Mouse (Mus musculus) ES-E14 (cell line): ENCODE results near the gene Kif5c. TPM values are rescaled to one million over a fixed set of nuclear protein-coding genes. Genes with fewer than 3 reads are reported as not detected.

ENCODE experiments used
- DNase-seq: peaks from one replicate; pipeline ENCODE4 v3.0.0-alpha.2; 2013; ENCODE audit warnings: low read depth, low spot score
- H3K27ac ChIP-seq: 2 replicates; pipeline ENCODE4 v1.5.1; 2012; ENCODE audit warnings: low read depth, mild to moderate bottlenecking, low read length, moderate library complexity, mixed read lengths; ENCODE audit not compliant: poor library complexity, insufficient read depth, severe bottlenecking
- H3K36me3 ChIP-seq: 2 replicates; pipeline ENCODE4 v1.6.1; 2012; ENCODE audit warnings: mild to moderate bottlenecking, low read length, moderate library complexity, mixed read lengths; ENCODE audit not compliant: control insufficient read depth, poor library complexity, insufficient read depth, severe bottlenecking
- H3K4me1 ChIP-seq, 2 experiments: fragments of 150-350 bp in 1 of 2; sonication (generic) in 1 of 2; 2 replicates each; pipeline ENCODE4 v1.6.1; 2012; ENCODE audit warnings: low read length in 2 of 2, mild to moderate bottlenecking in 1 of 2, mixed read lengths in 1 of 2; ENCODE audit not compliant: control insufficient read depth in 2 of 2, insufficient read depth in 2 of 2, poor library complexity in 1 of 2
- H3K4me3 ChIP-seq, 2 experiments: fragments of 150-350 bp in 1 of 2; sonication (generic) in 1 of 2; 2 replicates each; pipeline ENCODE4 v1.5.1; 2012; ENCODE audit warnings: low read length in 2 of 2, low read depth in 1 of 2, mild to moderate bottlenecking in 1 of 2, mixed read lengths in 1 of 2; ENCODE audit not compliant: insufficient read depth in 1 of 2, poor library complexity in 1 of 2, severe bottlenecking in 1 of 2
- H3K9ac ChIP-seq: 2 replicates; pipeline ENCODE4 v1.6.1; 2012; ENCODE audit warnings: low read depth, mild to moderate bottlenecking, low read length, mixed read lengths; ENCODE audit not compliant: poor library complexity, insufficient read depth, severe bottlenecking
- H3K9me3 ChIP-seq: fragments of 150-350 bp; sonication (generic); 2 replicates; pipeline ENCODE4 v1.6.1; 2012; ENCODE audit warnings: low read depth, mild to moderate bottlenecking, low read length; ENCODE audit not compliant: control insufficient read depth, insufficient read depth
- CHD2 ChIP-seq: IDR thresholded peaks from 2 replicates; pipeline ENCODE4 v1.6.1; 2014; ENCODE audit warnings: mild to moderate bottlenecking, low read depth, low read length, inconsistent platforms
- HCFC1 ChIP-seq: IDR thresholded peaks from 2 replicates; pipeline ENCODE4 v1.6.1; 2012; ENCODE audit warnings: low read length, inconsistent platforms, borderline replicate concordance; ENCODE audit not compliant: insufficient read depth
- MAFK ChIP-seq: IDR thresholded peaks from 2 replicates; pipeline ENCODE4 v1.6.1; 2014; ENCODE audit warnings: mild to moderate bottlenecking, low read depth, low read length, inconsistent platforms; ENCODE audit not compliant: insufficient read depth
- ZC3H11A ChIP-seq: IDR thresholded peaks from 2 replicates; pipeline ENCODE4 v1.6.1; 2012; ENCODE audit warnings: low read depth, mild to moderate bottlenecking, inconsistent platforms, low read length, borderline replicate concordance
- ZNF384 ChIP-seq: IDR thresholded peaks from 2 replicates; pipeline ENCODE4 v1.6.1; 2012; ENCODE audit warnings: low read depth, low read length, inconsistent platforms
- in situ Hi-C, 2 experiments: fragments of 600-800 bp; cut with MboI; formaldehyde crosslinking; loops; one replicate each; pipeline ENCODE4 v1.15.1; 2025; ENCODE audit warnings: low sequenced_read_pairs in 2 of 2, inconsistent platforms in 1 of 2; ENCODE audit not compliant: unreplicated experiment in 2 of 2
- total RNA-seq: library from RNA; depleted of rRNA; stranded (reverse); fragments of 300-350 nt; gene quantifications from 2 replicates; pipeline ENCODE4 v1.2.3, GENCODE M21; 2012

Gene Kif5c
- total RNA-seq, 1 experiment, result 34.2 TPM

DNA sequence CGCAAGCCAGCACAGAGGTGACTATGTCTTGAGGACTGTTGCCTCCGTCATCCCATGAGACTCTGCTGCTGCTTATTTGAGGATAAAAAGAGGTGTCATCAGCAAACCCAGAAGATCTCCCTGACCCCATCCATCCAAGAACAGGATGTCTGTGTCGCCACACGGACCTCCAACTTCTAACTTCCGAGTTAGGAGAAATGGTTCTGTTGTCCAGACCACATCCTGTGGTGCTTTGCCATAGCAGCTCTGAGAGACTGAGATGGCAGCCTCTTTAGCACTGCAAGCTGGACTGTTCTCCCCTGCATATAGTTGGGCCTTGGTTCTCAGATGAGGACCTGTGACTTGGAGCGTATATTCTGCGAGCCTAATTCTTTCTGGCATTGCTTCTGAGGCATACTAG is 97.4 kb downstream of the Kif5c start:
- in situ Hi-C loops, result loop anchor here in 1 of 2 experiments (25.0 kb wide), 1 partner anchor 354 kb away; no protein-coding TSS in a partner anchor
- Histone ChIP-seq H3K9me3 (no peaks in the 10 kb centered on the region), H3K4me1 (peaks cover 0 to 2% of the 10 kb centered on the region in 2 experiments; a peak in 1 of 4 replicates), H3K27ac (no peak overlapping the region), H3K4me3 (no peak overlapping the region), H3K36me3 (no peaks in the 10 kb centered on the region; the same call in 1 of the 2 replicates), H3K9ac (no peak overlapping the region)
- no peak for DNase-seq
- TF ChIP-seq MAFK (no peak), ZNF384 (no peak), HCFC1 (no peak), ZC3H11A (no peak), CHD2 (no peak)

DNA sequence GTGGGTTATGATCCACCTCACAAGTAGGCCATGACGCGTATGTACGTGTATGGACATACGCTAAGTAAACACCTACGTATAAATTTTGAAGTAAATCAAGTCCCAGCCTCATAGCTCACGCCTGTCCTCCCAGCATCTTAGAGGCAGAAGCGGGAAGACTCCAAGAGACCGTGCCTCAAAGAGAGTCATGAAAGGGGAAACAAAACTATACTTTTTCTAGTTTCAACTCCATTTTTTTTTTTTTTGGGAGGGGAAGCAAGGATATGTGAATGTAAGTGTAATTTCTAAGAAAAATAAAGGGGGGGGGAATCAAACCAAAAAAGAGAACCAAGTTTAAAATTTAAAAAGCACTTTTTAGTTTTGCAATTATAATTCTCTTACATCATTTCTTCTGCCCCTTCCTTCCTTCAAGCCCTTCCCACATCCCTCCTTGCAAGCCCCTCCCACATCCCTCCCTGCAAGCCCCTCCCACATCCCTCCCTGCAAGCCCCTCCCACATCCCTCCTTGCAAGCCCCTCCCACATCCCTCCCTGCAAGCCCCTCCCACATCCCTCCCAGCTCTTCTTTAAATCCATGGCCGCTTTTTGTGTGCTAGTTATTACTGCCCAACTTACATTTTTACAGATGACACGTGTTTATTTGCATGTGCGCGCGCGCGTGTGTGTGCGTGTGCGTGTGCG is 98.5 kb downstream of the Kif5c start:
- in situ Hi-C loops, result loop anchor here in 1 of 2 experiments (25.0 kb wide), 1 partner anchor 355 kb away; no protein-coding TSS in a partner anchor
- H3K27ac ChIP-seq, result 0 out of 2 replicates have a peak overlapping the region, but pooled peaks have one; percentile 19
- no peak overlapping the region for H3K9ac ChIP-seq
- TF ChIP-seq MAFK, result no peak
- TF ChIP-seq CHD2, result no peak
- no peak for TF ChIP-seq ZC3H11A
- no peak for TF ChIP-seq HCFC1
- no peak for TF ChIP-seq ZNF384
- H3K36me3 ChIP-seq, result no peaks in the 10 kb centered on the region
- H3K9me3 ChIP-seq, result no peaks in the 10 kb centered on the region
- peak overlapping the region in 1 of 2 experiments; percentile 38; a peak in 2 of 4 replicates for H3K4me3 ChIP-seq
- DNase-seq, result peak; percentile 50
- peaks cover 0 to 2% of the 10 kb centered on the region in 2 experiments; a peak in 1 of 4 replicates for H3K4me1 ChIP-seq

DNA sequence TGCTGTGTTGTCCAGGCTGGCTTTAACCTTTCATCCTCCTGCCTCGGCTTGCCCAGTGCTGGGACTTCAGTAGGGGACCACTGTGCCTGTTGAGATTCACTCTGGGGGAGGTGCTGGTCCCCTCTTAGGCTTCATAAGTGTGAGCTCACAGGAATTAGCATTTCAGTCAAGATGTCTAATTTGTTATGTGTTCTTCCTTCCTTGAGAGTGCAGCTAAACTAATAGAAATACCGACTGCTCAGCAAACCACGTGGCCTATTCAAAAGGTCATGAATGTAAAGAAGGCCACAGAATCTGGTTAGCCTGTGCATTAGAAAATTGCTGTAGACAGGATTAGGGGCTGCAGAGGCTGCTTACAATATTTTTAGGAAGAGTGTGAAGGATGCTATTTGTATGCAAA is 99.4 kb downstream of the Kif5c start:
- H3K9ac ChIP-seq, result no peak overlapping the region
- H3K4me3 ChIP-seq, result no peak overlapping the region
- no peak for DNase-seq
- H3K36me3 ChIP-seq, result no peaks in the 10 kb centered on the region
- peaks cover 0 to 2% of the 10 kb centered on the region in 2 experiments; a peak in 1 of 4 replicates for H3K4me1 ChIP-seq
- in situ Hi-C loops, result loop anchor here in 1 of 2 experiments (25.0 kb wide), 1 partner anchor 356 kb away; no protein-coding TSS in a partner anchor
- no peaks in the 10 kb centered on the region for H3K9me3 ChIP-seq
- no peak overlapping the region for H3K27ac ChIP-seq
- TF ChIP-seq ZNF384 (no peak), ZC3H11A (no peak), CHD2 (no peak), MAFK (no peak), HCFC1 (no peak)

DNA sequence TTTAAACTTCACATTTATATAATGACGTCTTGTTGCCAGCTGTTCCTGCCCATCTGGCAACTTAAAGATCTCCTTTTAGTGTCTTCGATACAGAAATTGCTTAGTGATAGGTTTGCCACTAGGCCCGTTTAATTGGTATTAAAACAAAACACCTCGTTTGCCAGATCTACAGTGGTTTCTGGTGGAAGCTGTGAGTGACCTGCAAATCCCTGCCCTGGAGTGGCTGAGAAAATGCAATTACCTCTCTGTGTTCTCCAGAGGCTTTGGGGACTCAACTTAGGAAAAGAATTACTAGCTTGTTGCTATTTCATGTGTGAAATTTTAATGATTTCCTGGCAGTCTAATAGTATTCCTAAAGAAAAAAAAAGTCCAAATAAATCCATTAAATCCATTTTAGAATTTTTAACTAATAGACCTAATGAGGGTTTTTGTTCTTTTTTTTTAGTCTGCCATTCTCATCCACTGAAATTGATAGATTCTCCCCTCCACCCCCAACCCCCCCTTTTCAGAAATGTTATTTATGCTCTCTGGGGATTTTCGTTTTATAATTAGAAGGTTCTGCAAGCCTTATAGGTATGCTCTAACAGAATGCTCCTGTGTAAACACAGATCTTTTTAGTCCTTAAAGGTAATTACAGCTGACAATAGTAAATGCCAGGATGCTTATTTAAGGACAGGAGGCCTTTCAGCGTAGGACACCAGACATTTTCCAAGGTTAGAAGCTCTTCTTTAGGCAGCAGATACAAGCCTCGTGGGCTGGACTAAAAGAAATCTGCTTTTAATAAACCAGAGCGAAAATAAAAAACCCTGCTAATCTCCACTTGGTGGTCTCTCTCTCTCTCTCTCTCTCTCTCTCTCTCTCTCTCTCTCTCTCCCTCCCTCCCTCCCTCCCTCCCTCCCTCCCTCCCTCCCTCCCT is 100.1 kb downstream of the Kif5c start:
- no peak for DNase-seq
- in situ Hi-C loops, result loop anchor here in 1 of 2 experiments (25.0 kb wide), 1 partner anchor 357 kb away; no protein-coding TSS in a partner anchor
- Histone ChIP-seq H3K4me3 (no peak overlapping the region), H3K36me3 (no peaks in the 10 kb centered on the region), H3K9ac (no peak overlapping the region), H3K9me3 (no peaks in the 10 kb centered on the region), H3K27ac (no peak overlapping the region), H3K4me1 (peaks cover 0 to 2% of the 10 kb centered on the region in 2 experiments; a peak in 1 of 4 replicates)
- TF ChIP-seq CHD2, result no peak
- TF ChIP-seq MAFK, result no peak
- TF ChIP-seq HCFC1, result no peak
- TF ChIP-seq ZC3H11A, result no peak
- TF ChIP-seq ZNF384, result no peak
